Mouse (Mus musculus) layer of hippocampus, adult 8-10 months (tissue): Measurements from ENCODE around the gene Ccdc86. TPM values are rescaled to one million over a fixed set of nuclear protein-coding genes. Genes with fewer than 3 reads are reported as not detected.

Source experiments
- DNase-seq, 2 experiments: peaks; one replicate each; pipeline ENCODE4 v3.0.0; 2022; ENCODE audit warnings: low spot score in 2 of 2
- total RNA-seq, 4 experiments: library from RNA; stranded (reverse); gene quantifications; 2 replicates each; pipeline ENCODE4 v1.2.4; 2022

Gene Ccdc86
- total RNA-seq: 10 to 100 TPM in 2 of 4 experiments, 1 to 10 TPM in 2; 8.1 to 10.5 (median 9.8) TPM

DNA sequence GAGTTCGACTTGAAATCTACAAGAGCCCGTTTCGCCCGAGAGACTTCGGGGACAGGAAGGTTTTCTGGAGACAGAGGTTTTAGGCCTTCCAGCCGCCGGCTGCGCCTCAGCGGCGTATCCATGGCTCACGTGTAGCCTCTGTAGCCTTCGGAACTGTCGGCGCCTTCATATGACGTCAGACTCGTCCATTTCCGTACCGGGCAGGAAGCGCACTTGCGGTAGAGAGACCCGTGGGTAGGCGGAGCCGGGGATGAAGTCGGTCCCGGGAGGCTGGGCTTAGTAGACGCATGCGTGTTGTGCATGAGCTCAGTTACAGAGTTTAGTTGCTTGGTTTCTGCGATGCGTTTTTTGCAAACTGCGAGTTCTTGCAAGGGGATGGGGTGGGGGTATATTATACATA, at the start of gene Ccdc86:
Gene Ccdc86, minus strand, starts transcription at position 155 of the 400 bp plus-strand sequence.
- DNase-seq: peak; percentile 95 to 97

- DNase-seq: no peak
These were observed 44.1 kb upstream of the Ccdc86 start, which contains the start of gene Ms4a15 for GRCm38 (mm10) chr19:10993150-10993549. Ms4a15 (minus strand) TSS chr19:10993250.

DNA sequence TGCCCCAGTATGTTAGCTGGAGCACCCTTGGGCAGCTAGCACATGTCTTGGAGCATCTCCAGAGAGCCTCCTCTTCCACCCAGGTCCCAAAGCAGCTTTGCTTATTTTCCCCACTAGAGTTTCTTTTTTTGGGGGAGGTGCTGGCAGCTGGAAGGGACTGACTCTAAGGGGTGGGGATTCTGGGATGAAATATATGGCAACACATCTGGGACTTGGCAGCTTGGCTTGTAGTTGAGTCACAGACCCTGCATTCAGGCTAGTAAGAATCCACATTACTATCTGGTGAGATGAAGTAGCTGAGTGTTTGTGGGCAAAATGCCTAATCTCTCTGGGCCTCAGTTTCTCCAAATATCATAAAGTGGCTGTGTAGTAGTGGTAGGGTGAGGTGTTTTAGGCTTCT, 42.8 kb upstream of the Ccdc86 start:
- no peak for DNase-seq

DNA sequence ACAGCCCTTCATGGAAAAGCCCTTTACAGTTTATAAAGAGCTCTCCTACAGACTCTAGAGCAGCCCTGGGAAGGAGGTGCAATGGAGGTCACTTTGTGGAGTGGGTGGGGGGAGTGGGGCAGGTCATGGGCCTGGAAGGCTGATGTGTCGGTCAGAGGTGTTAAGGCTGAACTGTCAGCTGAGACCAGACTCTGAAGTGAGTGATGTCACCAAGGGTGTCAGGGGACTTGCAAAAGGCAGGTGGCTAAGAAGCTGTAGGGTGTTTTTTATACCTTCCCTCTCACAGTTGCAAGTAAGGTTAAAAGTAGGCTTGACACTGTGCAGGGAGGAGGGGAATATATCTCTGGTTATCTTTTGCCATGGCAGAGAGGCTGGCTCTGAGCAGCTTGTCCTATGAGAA, 41.7 kb upstream of the Ccdc86 start:
- no peak for DNase-seq

- DNase-seq: no peak
These were observed 39.5 kb upstream of the Ccdc86 start for GRCm38 (mm10) chr19:10988563-10988962.

DNA sequence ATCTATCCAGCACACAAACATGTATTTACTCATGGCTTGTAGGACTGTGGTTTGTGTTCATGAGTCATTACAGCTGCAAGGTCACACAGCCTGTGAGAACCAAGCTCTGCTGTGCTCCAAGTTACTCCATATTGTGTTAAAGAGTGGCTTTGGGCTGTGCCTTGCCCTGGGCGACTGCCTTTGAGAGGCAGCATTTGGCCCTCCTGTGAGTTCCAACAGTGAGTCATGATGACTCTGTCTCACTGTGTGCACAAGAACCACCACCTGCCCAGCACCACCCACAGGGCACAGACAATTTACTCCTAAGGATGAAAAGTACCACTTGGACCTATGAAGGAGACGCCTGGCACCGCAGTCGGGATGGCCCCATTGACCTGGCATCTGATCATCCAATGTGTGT, 36.8 kb upstream of the Ccdc86 start:
- DNase-seq: no peak

DNA sequence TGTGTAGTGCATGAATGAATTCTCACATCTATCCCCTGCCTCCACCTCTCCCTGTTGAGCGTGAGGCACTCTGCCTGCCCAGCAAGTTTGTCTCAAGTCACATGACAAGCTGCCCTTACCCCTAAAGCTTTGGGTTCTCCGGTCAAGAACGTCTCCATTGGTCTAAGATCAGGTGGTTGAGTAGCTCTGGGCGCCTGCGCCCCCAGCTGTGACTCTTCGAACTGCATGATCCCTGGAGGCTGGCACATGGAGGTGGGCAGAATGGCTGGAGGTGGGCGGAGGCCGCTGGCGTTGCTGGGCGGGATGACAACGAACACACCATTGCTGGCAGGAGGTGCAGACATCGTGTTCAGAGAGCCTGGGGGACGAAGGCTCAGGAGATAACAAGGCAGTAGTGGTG, 35.5 kb upstream of the Ccdc86 start:
- no peak for DNase-seq

DNA sequence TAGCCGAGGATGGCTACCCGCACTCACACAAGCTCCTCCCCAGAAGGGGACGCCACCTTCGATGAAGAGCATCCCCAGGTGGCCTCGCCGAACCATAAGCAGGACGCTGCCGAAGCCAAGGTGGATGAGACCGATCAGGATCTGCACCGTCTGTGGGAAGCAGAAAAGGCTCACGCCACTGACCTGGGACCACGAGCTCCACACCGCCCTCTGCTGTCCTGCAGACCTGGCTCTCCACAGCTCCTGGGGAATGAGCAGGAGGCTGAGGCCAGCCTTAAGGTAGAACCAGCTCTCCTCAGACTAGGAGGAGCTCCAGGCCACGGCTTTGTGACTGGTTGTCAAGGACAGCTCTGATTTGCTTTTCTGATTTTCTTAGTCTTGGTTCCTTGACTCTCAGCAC, 34.1 kb upstream of the Ccdc86 start:
- no peak for DNase-seq

GRCm38 (mm10) chr19:10980210-10980609, 31.1 kb upstream of the Ccdc86 start:
- DNase-seq: no peak

- DNase-seq: peak; percentile 25 to 68
These were observed 30.4 kb upstream of the Ccdc86 start for GRCm38 (mm10) chr19:10979184-10980168.

- no peak for DNase-seq
These were observed 27.3 kb upstream of the Ccdc86 start for GRCm38 (mm10) chr19:10976318-10976717.

GRCm38 (mm10) chr19:10975187-10975586, 26.1 kb upstream of the Ccdc86 start:
- DNase-seq: no peak

- no peak for DNase-seq
These were observed 25.3 kb upstream of the Ccdc86 start, which contains the start of gene Ms4a10 for GRCm38 (mm10) chr19:10974238-10974865. Ms4a10 (minus strand) TSS chr19:10974670.

DNA sequence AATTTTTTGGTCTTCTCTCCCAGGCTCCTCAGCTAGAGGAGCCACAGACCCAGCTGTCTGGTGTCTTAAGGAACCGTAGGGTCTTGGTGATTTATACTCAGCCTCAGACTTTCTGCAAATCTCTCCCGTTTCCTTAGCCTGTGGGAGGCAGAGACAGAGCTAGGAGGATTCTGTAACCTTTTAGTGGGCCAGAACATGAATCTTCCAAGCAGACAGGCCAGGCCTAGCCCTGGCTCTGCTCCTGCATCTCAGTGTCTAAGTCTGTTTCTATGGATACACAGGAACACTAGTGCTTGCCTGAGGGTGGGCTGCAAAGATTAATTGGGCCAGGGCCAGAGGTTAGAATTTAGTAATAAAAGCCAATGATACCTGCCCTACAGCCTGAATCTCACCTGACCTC, 24.1 kb upstream of the Ccdc86 start:
- no peak for DNase-seq

GRCm38 (mm10) chr19:10972660-10973059, 23.6 kb upstream of the Ccdc86 start:
- DNase-seq: no peak

DNA sequence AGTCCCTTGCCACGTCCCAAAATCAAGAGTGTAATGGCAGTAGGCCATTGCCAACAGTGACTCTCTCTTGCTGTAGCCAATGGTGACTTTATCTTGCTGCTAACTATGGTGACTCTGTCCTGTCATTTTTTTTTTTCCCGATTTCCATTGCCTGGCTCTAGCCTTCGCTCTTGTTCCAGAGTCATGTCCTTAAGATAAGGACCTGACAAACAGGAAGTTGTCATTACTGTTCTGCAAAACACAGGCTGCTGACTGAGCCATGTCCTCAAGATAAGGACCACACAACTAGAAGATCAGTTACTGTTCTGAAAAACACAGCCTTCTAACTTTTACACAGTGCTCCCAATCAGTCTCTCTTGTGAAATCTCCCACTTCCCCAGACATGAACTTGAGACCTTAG, 21.4 kb upstream of the Ccdc86 start:
- DNase-seq: no peak

- no peak for DNase-seq
These were observed 19.5 kb upstream of the Ccdc86 start for GRCm38 (mm10) chr19:10968578-10968977.

- DNase-seq: no peak
These were observed 16.7 kb upstream of the Ccdc86 start for GRCm38 (mm10) chr19:10965721-10966120.

GRCm38 (mm10) chr19:10959978-10960346, 10.9 kb upstream of the Ccdc86 start:
- DNase-seq: no peak

DNA sequence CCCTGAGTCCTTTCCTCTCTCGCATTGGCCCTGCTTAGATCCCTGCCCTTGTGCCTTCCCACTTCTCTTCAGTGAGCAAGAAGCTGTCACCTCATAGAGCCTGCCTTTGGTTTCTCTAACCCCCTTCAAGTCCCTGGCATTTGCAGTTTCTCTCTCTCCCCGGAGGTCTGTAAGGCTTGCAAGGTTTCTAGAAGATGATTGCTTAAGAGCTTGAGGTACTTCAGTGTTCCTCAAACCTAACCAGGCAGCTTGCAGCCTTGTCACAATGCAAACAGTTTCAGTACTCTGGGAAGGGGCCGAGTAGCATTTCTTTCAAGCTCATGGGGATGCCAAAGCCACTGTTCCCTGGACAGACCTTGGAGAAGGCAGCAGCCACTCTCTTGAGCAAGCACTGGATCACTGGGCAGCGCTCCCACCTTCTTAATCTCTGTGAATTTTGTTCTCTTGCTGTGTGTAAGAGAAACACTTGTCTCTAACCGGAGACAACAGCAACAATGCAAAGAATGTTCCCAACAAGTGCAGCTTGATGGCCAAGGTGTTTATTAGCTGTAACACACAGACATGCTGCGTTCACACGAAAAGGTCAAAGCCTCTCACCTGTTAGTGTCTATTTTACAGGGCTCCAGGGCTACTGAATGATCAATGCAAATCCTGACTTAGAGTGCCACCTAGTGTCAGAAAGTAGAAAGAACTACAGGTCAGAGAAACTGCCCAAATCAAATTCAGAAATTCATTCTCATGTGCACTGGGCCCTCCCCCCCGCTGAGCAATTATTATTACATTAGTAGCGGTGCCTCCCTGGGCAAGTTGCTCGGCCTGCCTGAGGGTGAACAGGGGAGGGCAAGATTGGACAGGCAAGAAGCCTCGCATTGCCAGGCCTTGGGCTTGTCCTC, 10.3 kb upstream of the Ccdc86 start:
- DNase-seq: no peak
